Mouse (Mus musculus): ENCODE measurements around the gene A930017K11Rik. TPM values are rescaled to one million over a fixed set of nuclear protein-coding genes. Genes with fewer than 3 reads are reported as not detected.

The A930017K11Rik gene
- total RNA-seq (2023): not detected

GRCm38 (mm10) chr17:25951803-25952623 lies at the start of gene A930017K11Rik:
Gene A930017K11Rik, minus strand, starts transcription at chr17:25952565.

GRCm38 (mm10) chr17:25985306-25986294 lies 33.2 kb upstream of the A930017K11Rik start, which contains the start of gene Capn15:
Gene Capn15, minus strand, starts transcription at chr17:25985796.

GRCm38 (mm10) chr17:25944366-25945163 lies 7.8 kb downstream of the A930017K11Rik start, which contains the start of the genes Pigq and Nhlrc4:
Gene Pigq, minus strand, starts transcription at chr17:25944936.
Gene Nhlrc4, minus strand, starts transcription at chr17:25944961.

GRCm38 (mm10) chr17:25919144-25919785 lies 33.1 kb downstream of the A930017K11Rik start, which contains the start of gene Rab40c:
Gene Rab40c, minus strand, starts transcription at chr17:25919727.

Other genes with a start within 250 kb of the A930017K11Rik start
- gene Gng13, start 235.4 kb downstream of the A930017K11Rik start, total RNA-seq (2023): not detected
- 10.9 TPM for gene Chtf18, start 225.1 kb downstream of the A930017K11Rik start, total RNA-seq (2023)
- 4.2 TPM for gene Rpusd1, start 224.9 kb downstream of the A930017K11Rik start, total RNA-seq (2023)
- not detected for gene Mslnl, start 216.5 kb downstream of the A930017K11Rik start, total RNA-seq (2023)
- not detected for gene Msln, start 198.2 kb downstream of the A930017K11Rik start, total RNA-seq (2023)
- gene Narfl, start 178.8 kb downstream of the A930017K11Rik start, total RNA-seq (2023): 26.5 TPM
- 21.2 TPM for gene Haghl, start 166.9 kb downstream of the A930017K11Rik start, total RNA-seq (2023)
- gene Ccdc78, start 166.0 kb downstream of the A930017K11Rik start, total RNA-seq (2023): not detected
- 44.7 TPM for gene Fam173a, start 159.7 kb downstream of the A930017K11Rik start, total RNA-seq (2023)
- gene AC134908.4, start 156.9 kb downstream of the A930017K11Rik start, total RNA-seq (2023): not detected
- 22.7 TPM for gene Metrn, start 155.4 kb downstream of the A930017K11Rik start, total RNA-seq (2023)
- gene Fbxl16, start 143.5 kb downstream of the A930017K11Rik start, total RNA-seq (2023): not detected
- 22.7 TPM for gene Wdr24, start 128.9 kb downstream of the A930017K11Rik start, total RNA-seq (2023)
- gene Jmjd8, start 123.7 kb downstream of the A930017K11Rik start, total RNA-seq (2023): 32.0 TPM
- gene Stub1, start 119.2 kb downstream of the A930017K11Rik start, total RNA-seq (2023): 61.9 TPM
- gene Rhbdl1, start 115.3 kb downstream of the A930017K11Rik start, total RNA-seq (2023): 7.2 TPM
- gene Gm20683, start 110.8 kb downstream of the A930017K11Rik start, total RNA-seq (2023): 9.9 TPM
- 72.3 TPM for gene Rhot2, start 107.7 kb downstream of the A930017K11Rik start, total RNA-seq (2023)
- 28.9 TPM for gene Wdr90, start 91.1 kb downstream of the A930017K11Rik start, total RNA-seq (2023)
- gene Mcrip2, start 83.8 kb downstream of the A930017K11Rik start, total RNA-seq (2023): 8.2 TPM
- gene Mettl26, start 77.5 kb downstream of the A930017K11Rik start, total RNA-seq (2023): 29.2 TPM
- 5.9 TPM for gene Wfikkn1, start 71.7 kb downstream of the A930017K11Rik start, total RNA-seq (2023)
- gene Rab40c, start 32.8 kb downstream of the A930017K11Rik start, total RNA-seq (2023): 23.6 TPM
- 55.6 TPM for gene Pigq, start 7.6 kb downstream of the A930017K11Rik start, total RNA-seq (2023)
- not detected for gene Nhlrc4, start 7.6 kb downstream of the A930017K11Rik start, total RNA-seq (2023)
- gene Capn15, start 33.2 kb upstream of the A930017K11Rik start, total RNA-seq (2023): 39.1 TPM
- 13.4 TPM for gene Rab11fip3, start 117.0 kb upstream of the A930017K11Rik start, total RNA-seq (2023)
- 3.7 TPM for gene Decr2, start 137.8 kb upstream of the A930017K11Rik start, total RNA-seq (2023)
- gene Nme4, start 143.0 kb upstream of the A930017K11Rik start, total RNA-seq (2023): 3.5 TPM
- 20.9 TPM for gene Tmem8, start 160.7 kb upstream of the A930017K11Rik start, total RNA-seq (2023)
- 44.1 TPM for gene Mrpl28, start 170.9 kb upstream of the A930017K11Rik start, total RNA-seq (2023)
- 114 TPM for gene Axin1, start 186.1 kb upstream of the A930017K11Rik start, total RNA-seq (2023)
- 0.89 TPM for gene Pdia2, start 246.5 kb upstream of the A930017K11Rik start, total RNA-seq (2023)